Mouse (Mus musculus) spleen, adult 2 months (tissue): ENCODE results near the gene Klhl25. TPM values are rescaled to one million over a fixed set of nuclear protein-coding genes. Genes with fewer than 3 reads are reported as not detected.

Experiments
- DNase-seq, 2 experiments: peaks; one replicate each; pipeline versions ENCODE4 v3.0.0 to v3.0.0-alpha.2; 2012 to 2021; ENCODE audit warnings: low spot score in 2 of 2, low read depth in 1 of 2
- H3K27ac ChIP-seq: fragments of 200-500 bp; 2 replicates; pipeline ENCODE4 v1.5.1; 2012; ENCODE audit warnings: low read length, inconsistent platforms; ENCODE audit not compliant: insufficient read depth
- H3K27me3 ChIP-seq: fragments of 200-500 bp; 2 replicates; pipeline ENCODE4 v1.6.1; 2012; ENCODE audit warnings: mild to moderate bottlenecking, moderate library complexity, low read length, inconsistent platforms; ENCODE audit not compliant: control insufficient read depth, insufficient read depth
- H3K36me3 ChIP-seq: fragments of 200-500 bp; 2 replicates; pipeline ENCODE4 v1.6.1; 2012; ENCODE audit warnings: mild to moderate bottlenecking, low read length, inconsistent platforms; ENCODE audit not compliant: control insufficient read depth, insufficient read depth
- H3K4me1 ChIP-seq: fragments of 200-500 bp; 2 replicates; pipeline ENCODE4 v1.6.1; 2011; ENCODE audit warnings: inconsistent platforms; ENCODE audit not compliant: control insufficient read depth, insufficient read depth, insufficient read length
- H3K4me3 ChIP-seq: fragments of 200-500 bp; 2 replicates; pipeline ENCODE4 v1.5.1; 2011; ENCODE audit warnings: mild to moderate bottlenecking, inconsistent platforms; ENCODE audit not compliant: insufficient read depth, insufficient read length; ENCODE audit errors: extremely low read depth
- CTCF ChIP-seq: fragments of 200-500 bp; IDR thresholded peaks from 2 replicates; pipeline ENCODE4 v1.5.1; 2011; ENCODE audit warnings: mild to moderate bottlenecking, inconsistent platforms; ENCODE audit not compliant: insufficient read depth, insufficient read length, insufficient replicate concordance; ENCODE audit errors: extremely low read depth
- POLR2A ChIP-seq: fragments of 200-500 bp; IDR thresholded peaks from 2 replicates; pipeline ENCODE4 v1.6.1; 2011; ENCODE audit warnings: low read depth, low read length, inconsistent platforms
- whole genome bisulfite sequencing: fragments of 180-500 bp; shearing (Covaris S2); methylation state at CpG from one replicate; pipeline ENCODE4 v1.1.7; 2018; 5-methylcytosine and 5-hydroxymethylcytosine counted together
- polyA plus RNA-seq: library from polyadenylated mRNA; depleted of rRNA; stranded (reverse); fragments of >200 nt; gene quantifications from 2 replicates; pipeline ENCODE4 v1.2.3, GENCODE M21; 2012

Gene Klhl25
- polyA plus RNA-seq, 1 experiment: 22.2 TPM

- H3K27ac ChIP-seq: no peak overlapping the region
- no peak for DNase-seq
- 82% methylated on average over 8 of the region's 8 CpGs for WGBS
- H3K4me1 ChIP-seq: peaks cover 8% of the 10 kb centered on the region
- no peak overlapping the region for H3K4me3 ChIP-seq
- TF ChIP-seq CTCF (no peak), POLR2A (no peak)
- H3K36me3 ChIP-seq: no peaks in the 10 kb centered on the region
- H3K27me3 ChIP-seq: no peaks in the 10 kb centered on the region
Measured at GRCm38 (mm10) chr7:75893709-75894108, 45.6 kb downstream of the Klhl25 start.

GRCm38 (mm10) chr7:75897041-75897440 lies 48.9 kb downstream of the Klhl25 start:
- no peak overlapping the region for H3K4me3 ChIP-seq
- peaks cover 8% of the 10 kb centered on the region; the same call in 1 of the 2 replicates for H3K4me1 ChIP-seq
- no peaks in the 10 kb centered on the region for H3K27me3 ChIP-seq
- 92% methylated on average over 5 of the region's 5 CpGs for WGBS
- TF ChIP-seq CTCF (no peak), POLR2A (no peak)
- H3K36me3 ChIP-seq: no peaks in the 10 kb centered on the region
- no peak for DNase-seq
- H3K27ac ChIP-seq: no peak overlapping the region

GRCm38 (mm10) chr7:75899102-75899501 lies 51.0 kb downstream of the Klhl25 start:
- no peak for DNase-seq
- WGBS: 92% methylated on average over 6 of the region's 6 CpGs
- no peaks in the 10 kb centered on the region for H3K27me3 ChIP-seq
- TF ChIP-seq CTCF: no peak
- no peak for TF ChIP-seq POLR2A
- no peaks in the 10 kb centered on the region for H3K36me3 ChIP-seq
- H3K4me3 ChIP-seq: no peak overlapping the region
- no peak overlapping the region for H3K27ac ChIP-seq
- no peaks in the 10 kb centered on the region for H3K4me1 ChIP-seq

GRCm38 (mm10) chr7:75899517-75899916 lies 51.4 kb downstream of the Klhl25 start:
- TF ChIP-seq CTCF (no peak), POLR2A (no peak)
- Histone ChIP-seq H3K4me1 (no peaks in the 10 kb centered on the region), H3K27ac (no peak overlapping the region), H3K27me3 (no peaks in the 10 kb centered on the region), H3K36me3 (no peaks in the 10 kb centered on the region), H3K4me3 (no peak overlapping the region)
- WGBS: 87% methylated on average over 8 of the region's 8 CpGs
- no peak for DNase-seq

- DNase-seq: no peak
- Histone ChIP-seq H3K36me3 (no peaks in the 10 kb centered on the region), H3K27ac (no peak overlapping the region), H3K27me3 (no peaks in the 10 kb centered on the region), H3K4me3 (no peak overlapping the region), H3K4me1 (no peaks in the 10 kb centered on the region)
- no peak for TF ChIP-seq CTCF
- 57% methylated on average over 4 of the region's 4 CpGs for WGBS
Measured at GRCm38 (mm10) chr7:75899954-75900353, 51.8 kb downstream of the Klhl25 start.

- Histone ChIP-seq H3K27me3 (no peaks in the 10 kb centered on the region), H3K27ac (no peak overlapping the region), H3K4me3 (no peak overlapping the region), H3K36me3 (no peaks in the 10 kb centered on the region), H3K4me1 (no peaks in the 10 kb centered on the region)
- no peak for DNase-seq
- no peak for TF ChIP-seq POLR2A
- TF ChIP-seq CTCF: no peak
- WGBS: 34% methylated on average over 2 of the region's 2 CpGs
Measured at GRCm38 (mm10) chr7:75905145-75905544, 57.0 kb downstream of the Klhl25 start.

GRCm38 (mm10) chr7:75910035-75910651 lies 62.0 kb downstream of the Klhl25 start:
- peak overlapping the region; percentile 19 for H3K27ac ChIP-seq
- no peaks in the 10 kb centered on the region for H3K36me3 ChIP-seq
- TF ChIP-seq CTCF (peak; percentile 58; the same call in 1 of the 2 replicates), POLR2A (no peak)
- H3K4me1 ChIP-seq: no peaks in the 10 kb centered on the region
- DNase-seq: peak; percentile 32 to 62
- no peaks in the 10 kb centered on the region for H3K27me3 ChIP-seq
- WGBS: 8% methylated on average over 11 of the region's 11 CpGs
- H3K4me3 ChIP-seq: 0 out of 2 replicates have a peak overlapping the region, but pooled peaks have one; percentile 16
